Mouse (Mus musculus) olfactory bulb, adult 2 months (tissue): ENCODE data around the gene Itgb5.

Experiments used
- CTCF ChIP-seq: fragments of 200-500 bp; IDR thresholded peaks from 2 replicates; pipeline ENCODE4 v1.5.1; 2012; ENCODE audit warnings: low read depth, mild to moderate bottlenecking, low read length, moderate library complexity; ENCODE audit not compliant: insufficient read depth
- POLR2A ChIP-seq: fragments of 200-500 bp; IDR thresholded peaks from 2 replicates; pipeline ENCODE4 v1.6.1; 2012; ENCODE audit warnings: mild to moderate bottlenecking, low read depth, low read length, moderate library complexity; ENCODE audit not compliant: insufficient read depth

DNA sequence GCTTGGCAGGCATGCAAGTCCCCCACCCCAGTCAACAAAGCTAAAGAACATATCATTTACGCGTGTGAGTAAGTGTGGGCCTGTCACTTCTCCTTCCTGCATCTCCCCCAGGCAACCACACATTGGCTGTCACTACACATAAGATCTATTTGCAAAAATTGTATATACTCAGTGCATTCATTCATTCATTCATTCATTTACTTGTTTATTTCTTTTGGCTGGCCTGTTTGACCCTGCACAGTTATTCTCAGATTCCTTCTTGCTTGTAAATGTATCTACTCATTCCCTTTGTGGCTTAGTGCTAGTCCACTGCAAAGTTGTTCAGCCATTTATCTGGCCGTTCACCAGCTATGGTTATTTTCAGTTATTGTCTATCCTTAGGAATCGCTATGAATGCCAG, 64.3 kb downstream of the Itgb5 start:
- TF ChIP-seq POLR2A: no peak
- TF ChIP-seq CTCF: no peak
